Mouse (Mus musculus): ENCODE results near the gene Slc22a26. TPM values are rescaled to one million over a fixed set of nuclear protein-coding genes. Genes with fewer than 3 reads are reported as not detected.
"Not testable (repeated sequence)": the region's sequence is repeated elsewhere in the genome, so short reads cannot be mapped to it uniquely, and the experiment has no call there.

Slc22a26 gene
- polyA plus RNA-seq (2012; ENCODE audit: insufficient read depth, insufficient read length, low replicate concordance, missing spikeins), result not detected in 2 replicates

GRCm38 (mm10) chr19:7802571-7802970, at the start of gene Slc22a26:
Gene Slc22a26, minus strand, starts transcription at chr19:7802667.
- 80% methylated on average over 1 of the region's 1 CpGs for WGBS
- no peak within 1 kb of the TSS for H3K27ac ChIP-seq (ENCODE audit: insufficient read depth, low read depth, low read length)
- H3K4me3 ChIP-seq (ENCODE audit: insufficient read depth, low read depth, low read length), result no peak within 1 kb of the TSS
- no peaks in the 10 kb centered on the region for H3K4me1 ChIP-seq (ENCODE audit: control insufficient read depth, insufficient read depth, low read length)
- TF ChIP-seq CTCF (IDR thresholded peaks at IDR 0.05; ENCODE audit: insufficient read depth, low read depth, low read length), result no peak
- no peak for TF ChIP-seq POLR2A (IDR thresholded peaks at IDR 0.05; ENCODE audit: insufficient read depth, low read depth, low read length)

DNA sequence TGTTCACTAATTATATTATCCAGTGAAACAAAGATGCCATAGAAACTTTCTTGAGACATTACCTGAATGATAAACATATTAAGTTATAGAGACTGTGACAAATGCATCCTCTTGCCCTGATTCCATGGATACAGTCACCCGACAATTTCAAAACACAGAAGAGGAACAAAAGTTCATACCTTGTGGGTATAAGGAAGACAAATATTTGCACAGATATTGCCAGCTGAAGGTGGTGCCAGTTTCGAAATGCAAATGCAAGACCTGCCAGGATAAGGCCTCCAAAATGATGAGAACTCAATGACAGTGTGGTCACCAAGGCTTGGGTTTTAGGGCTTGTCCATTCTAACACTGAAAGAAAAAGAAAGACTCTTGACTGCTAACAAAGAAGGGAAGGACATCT, 27.4 kb upstream of the Slc22a26 start:
- Histone ChIP-seq H3K27ac (ENCODE audit: insufficient read depth, low read depth, low read length) (no peak overlapping the region), H3K4me1 (ENCODE audit: control insufficient read depth, insufficient read depth, low read length) (no peaks in the 10 kb centered on the region), H3K4me3 (ENCODE audit: insufficient read depth, low read depth, low read length) (no peak overlapping the region)
- 56% methylated on average over 2 of the region's 2 CpGs for WGBS
- TF ChIP-seq CTCF (IDR thresholded peaks at IDR 0.05; ENCODE audit: insufficient read depth, low read depth, low read length) (no peak), POLR2A (IDR thresholded peaks at IDR 0.05; ENCODE audit: insufficient read depth, low read depth, low read length) (no peak)

DNA sequence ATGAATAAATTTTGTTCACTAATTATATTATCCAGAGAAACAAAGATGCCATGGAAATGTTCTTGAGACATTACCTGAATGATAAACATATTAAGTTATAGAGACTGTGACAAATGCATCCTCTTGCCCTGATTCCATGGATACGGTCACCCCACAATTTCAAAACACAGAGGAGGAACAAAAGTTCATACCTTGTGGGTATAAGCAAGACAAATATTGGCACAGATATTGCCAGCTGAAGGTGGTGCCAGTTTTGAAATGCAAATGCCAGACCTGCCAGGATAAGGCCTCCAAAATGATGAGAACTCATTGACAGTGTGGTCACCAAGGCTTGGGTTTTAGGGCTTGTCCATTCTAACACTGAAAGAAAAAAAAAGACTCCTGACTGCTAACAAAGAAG, 11.9 kb downstream of the Slc22a26 start:
- no peak for TF ChIP-seq CTCF (IDR thresholded peaks at IDR 0.05; ENCODE audit: insufficient read depth, low read depth, low read length)
- TF ChIP-seq POLR2A (IDR thresholded peaks at IDR 0.05; ENCODE audit: insufficient read depth, low read depth, low read length), result no peak
- no peak overlapping the region for H3K27ac ChIP-seq (ENCODE audit: insufficient read depth, low read depth, low read length)
- H3K4me1 ChIP-seq (ENCODE audit: control insufficient read depth, insufficient read depth, low read length), result no peaks in the 10 kb centered on the region
- no peak overlapping the region for H3K4me3 ChIP-seq (ENCODE audit: insufficient read depth, low read depth, low read length)
- whole genome bisulfite sequencing, result 96% methylated on average over 1 of the region's 1 CpGs

DNA sequence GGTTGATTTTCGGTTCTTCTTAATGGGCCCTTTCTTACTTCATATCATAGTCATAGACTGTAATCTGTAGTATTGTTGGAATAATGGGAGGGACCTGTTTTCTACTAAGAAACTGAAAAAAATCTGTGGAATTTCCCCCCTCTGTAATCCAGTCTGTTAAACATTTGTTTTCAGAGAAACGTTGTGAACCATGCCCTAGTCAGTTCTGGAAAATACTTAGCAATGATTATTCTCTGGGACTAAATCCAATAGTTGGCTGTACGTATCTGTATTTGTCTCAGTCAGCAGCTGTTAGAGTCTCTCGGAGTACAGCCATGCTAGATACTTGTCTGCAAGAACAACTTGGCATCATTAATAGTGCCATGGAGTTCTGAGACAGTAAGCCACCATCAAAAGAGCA, 27.2 kb downstream of the Slc22a26 start:
- TF ChIP-seq CTCF (IDR thresholded peaks at IDR 0.05; ENCODE audit: insufficient read depth, low read depth, low read length) (no peak), POLR2A (IDR thresholded peaks at IDR 0.05; ENCODE audit: insufficient read depth, low read depth, low read length) (no peak)
- WGBS, result 70% methylated on average over 4 of the region's 4 CpGs
- Histone ChIP-seq H3K4me3 (ENCODE audit: insufficient read depth, low read depth, low read length) (no peak overlapping the region), H3K4me1 (ENCODE audit: control insufficient read depth, insufficient read depth, low read length) (no peaks in the 10 kb centered on the region), H3K27ac (ENCODE audit: insufficient read depth, low read depth, low read length) (no peak overlapping the region)

DNA sequence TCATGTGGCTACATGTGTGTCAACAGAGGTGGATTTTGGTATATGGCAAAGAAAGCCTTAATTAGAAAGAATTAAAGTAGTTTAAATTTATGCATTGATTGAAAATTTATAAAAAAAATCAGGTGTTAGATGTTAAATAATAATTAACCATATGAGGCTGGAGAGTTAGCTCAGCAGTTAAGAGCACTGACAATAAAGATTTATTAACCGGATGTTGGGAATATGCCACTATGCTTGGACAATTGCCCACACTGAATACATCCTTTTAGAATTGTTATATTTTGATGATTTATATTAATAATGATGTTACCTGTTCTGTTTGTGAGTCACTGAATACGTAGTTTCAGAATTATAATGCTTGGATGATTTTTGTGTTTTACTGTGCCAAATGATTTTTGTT, 36.3 kb downstream of the Slc22a26 start:
- Histone ChIP-seq H3K4me1 (ENCODE audit: control insufficient read depth, insufficient read depth, low read length) (no peaks in the 10 kb centered on the region), H3K4me3 (ENCODE audit: insufficient read depth, low read depth, low read length) (no peak overlapping the region), H3K27ac (ENCODE audit: insufficient read depth, low read depth, low read length) (no peak overlapping the region)
- TF ChIP-seq CTCF (IDR thresholded peaks at IDR 0.05; ENCODE audit: insufficient read depth, low read depth, low read length) (no peak), POLR2A (IDR thresholded peaks at IDR 0.05; ENCODE audit: insufficient read depth, low read depth, low read length) (no peak)
- WGBS, result 83% methylated on average over 2 of the region's 2 CpGs

GRCm38 (mm10) chr19:7765599-7765998, 36.9 kb downstream of the Slc22a26 start:
- no peak overlapping the region for H3K27ac ChIP-seq (ENCODE audit: insufficient read depth, low read depth, low read length)
- TF ChIP-seq POLR2A (IDR thresholded peaks at IDR 0.05; ENCODE audit: insufficient read depth, low read depth, low read length) (no peak), CTCF (IDR thresholded peaks at IDR 0.05; ENCODE audit: insufficient read depth, low read depth, low read length) (no peak)
- 93% methylated on average over 3 of the region's 3 CpGs for WGBS
- no peak overlapping the region for H3K4me3 ChIP-seq (ENCODE audit: insufficient read depth, low read depth, low read length)
- H3K4me1 ChIP-seq (ENCODE audit: control insufficient read depth, insufficient read depth, low read length), result no peaks in the 10 kb centered on the region

GRCm38 (mm10) chr19:7753371-7753770, 49.1 kb downstream of the Slc22a26 start:
- 79% methylated on average over 13 of the region's 13 CpGs for WGBS
- H3K4me1 ChIP-seq (ENCODE audit: control insufficient read depth, insufficient read depth, low read length); H3K4me3 ChIP-seq (ENCODE audit: insufficient read depth, low read depth, low read length); H3K27ac ChIP-seq (ENCODE audit: insufficient read depth, low read depth, low read length): not testable (repeated sequence)

Other genes starting within 250 kb of the Slc22a26 start
- not detected in 2 replicates for gene Pla2g16, start 245.2 kb downstream of the Slc22a26 start, polyA plus RNA-seq (2012; ENCODE audit: insufficient read depth, insufficient read length, low replicate concordance, missing spikeins)
- gene Lgals12, start 195.5 kb downstream of the Slc22a26 start, polyA plus RNA-seq (2012; ENCODE audit: insufficient read depth, insufficient read length, low replicate concordance, missing spikeins), result not detected in 2 replicates
- gene Hrasls5, start 190.1 kb downstream of the Slc22a26 start, polyA plus RNA-seq (2012; ENCODE audit: insufficient read depth, insufficient read length, low replicate concordance, missing spikeins), result not detected in 2 replicates
- gene Slc22a19, start 91.4 kb downstream of the Slc22a26 start, polyA plus RNA-seq (2012; ENCODE audit: insufficient read depth, insufficient read length, low replicate concordance, missing spikeins), result not detected in 2 replicates
- gene Slc22a27, start 163.4 kb upstream of the Slc22a26 start, polyA plus RNA-seq (2012; ENCODE audit: insufficient read depth, insufficient read length, low replicate concordance, missing spikeins), result not detected in 2 replicates

All from olfactory bulb, adult 2 months (tissue).